Mouse (Mus musculus) MEL (cell line): ENCODE results near the gene Ptpdc1. TPM values are rescaled to one million over a fixed set of nuclear protein-coding genes. Genes with fewer than 3 reads are reported as not detected.

Source experiments
- DNase-seq: peaks from one replicate; pipeline ENCODE4 v3.0.0; 2011; ENCODE audit warnings: low read depth, low spot score
- H3K27ac ChIP-seq: 2 replicates; pipeline ENCODE4 v1.5.1; 2012; ENCODE audit warnings: low read depth, mild to moderate bottlenecking, control low read depth, low read length, moderate library complexity; ENCODE audit not compliant: control insufficient read depth
- H3K27me3 ChIP-seq, 2 experiments: fragments of 150-350 bp in 1 of 2; sonication (generic) in 1 of 2; 2 replicates each; pipeline ENCODE4 v1.6.1; 2012; ENCODE audit warnings: low read length in 2 of 2, mild to moderate bottlenecking in 2 of 2, improper control_type of control experiment in 1 of 2, moderate library complexity in 1 of 2; ENCODE audit not compliant: insufficient read depth in 2 of 2, control insufficient read depth in 1 of 2
- H3K36me3 ChIP-seq, 2 experiments: 2 replicates each; pipeline ENCODE4 v1.6.1; 2012 to 2014; ENCODE audit warnings: low read length in 2 of 2, improper control_type of control experiment in 1 of 2, inconsistent platforms in 1 of 2, mild to moderate bottlenecking in 1 of 2; ENCODE audit not compliant: insufficient read depth in 2 of 2, control insufficient read depth in 1 of 2
- H3K4me1 ChIP-seq, 2 experiments: fragments of 150-350 bp in 1 of 2; sonication (generic) in 1 of 2; 2 replicates each; pipeline ENCODE4 v1.6.1; 2012; ENCODE audit warnings: low read length in 2 of 2, improper control_type of control experiment in 1 of 2, mild to moderate bottlenecking in 1 of 2; ENCODE audit not compliant: insufficient read depth in 2 of 2, control insufficient read depth in 1 of 2
- H3K4me3 ChIP-seq, 2 experiments: fragments of 150-350 bp in 1 of 2; sonication (generic) in 1 of 2; 2 replicates each; pipeline ENCODE4 v1.5.1; 2012; ENCODE audit warnings: low read depth in 2 of 2, low read length in 2 of 2, mild to moderate bottlenecking in 2 of 2, moderate library complexity in 2 of 2, control low read depth in 1 of 2, improper control_type of control experiment in 1 of 2; ENCODE audit not compliant: control insufficient read depth in 1 of 2, insufficient read depth in 1 of 2
- H3K79me2 ChIP-seq: 2 replicates; pipeline ENCODE4 v1.6.1; 2012; ENCODE audit warnings: mild to moderate bottlenecking, low read length, moderate library complexity; ENCODE audit not compliant: control insufficient read depth, poor library complexity, insufficient read depth
- H3K9ac ChIP-seq: 2 replicates; pipeline ENCODE4 v1.6.1; 2012; ENCODE audit warnings: low read depth, mild to moderate bottlenecking, control low read depth, low read length, moderate library complexity; ENCODE audit not compliant: control insufficient read depth, poor library complexity, severe bottlenecking
- H3K9me3 ChIP-seq: fragments of 150-350 bp; sonication (generic); replicated peaks from 2 replicates; pipeline ENCODE4 v1.6.1; 2012; ENCODE audit warnings: mild to moderate bottlenecking, low read length, improper control_type of control experiment, moderate library complexity; ENCODE audit not compliant: insufficient read depth
- CTCF ChIP-seq, 3 experiments: IDR thresholded peaks in 2 of 3; conservative IDR thresholded peaks in 1 of 3; 2 replicates each; pipeline ENCODE4 v1.5.1; 2011 to 2012; ENCODE audit warnings: low read length in 3 of 3, low read depth in 2 of 3, mild to moderate bottlenecking in 2 of 3, improper control_type of control experiment in 1 of 3, inconsistent platforms in 1 of 3, mixed read lengths in 1 of 3, moderate library complexity in 1 of 3; ENCODE audit not compliant: control insufficient read depth in 1 of 3, insufficient read depth in 1 of 3, poor library complexity in 1 of 3, severe bottlenecking in 1 of 3
- HCFC1 ChIP-seq: IDR thresholded peaks from 2 replicates; pipeline ENCODE4 v1.6.1; 2012; ENCODE audit warnings: low read depth, mild to moderate bottlenecking, inconsistent platforms, low read length, improper control_type of control experiment, moderate library complexity
- MAX ChIP-seq: IDR thresholded peaks from 2 replicates; pipeline ENCODE4 v1.6.1; 2011; ENCODE audit warnings: low read length, improper control_type of control experiment
- MYB ChIP-seq: IDR thresholded peaks from 2 replicates; pipeline ENCODE4 v1.6.1; 2011; ENCODE audit warnings: mild to moderate bottlenecking, low read depth, low read length, improper control_type of control experiment
- POLR2AphosphoS5 ChIP-seq: IDR thresholded peaks from 2 replicates; pipeline ENCODE4 v1.6.1; 2012; ENCODE audit warnings: low read depth, borderline replicate concordance, mild to moderate bottlenecking, inconsistent platforms, low read length, moderate library complexity, mixed read lengths
- SMC3 ChIP-seq: IDR thresholded peaks from 2 replicates; pipeline ENCODE4 v1.6.1; 2011; ENCODE audit warnings: low read depth, low read length, improper control_type of control experiment
- UBTF ChIP-seq: IDR thresholded peaks from 2 replicates; pipeline ENCODE4 v1.6.1; 2012; ENCODE audit warnings: low read depth, mild to moderate bottlenecking, inconsistent platforms, low read length, improper control_type of control experiment, moderate library complexity, borderline replicate concordance; ENCODE audit not compliant: insufficient read depth
- USF2 ChIP-seq, 2 experiments: IDR thresholded peaks; 2 replicates each; pipeline ENCODE4 v1.6.1; 2011 to 2012; ENCODE audit warnings: improper control_type of control experiment in 2 of 2, low read length in 2 of 2, borderline replicate concordance in 1 of 2, inconsistent platforms in 1 of 2, low read depth in 1 of 2, mild to moderate bottlenecking in 1 of 2; ENCODE audit not compliant: insufficient read depth in 1 of 2
- ZNF384 ChIP-seq: IDR thresholded peaks from 2 replicates; pipeline ENCODE4 v1.6.1; 2012; ENCODE audit warnings: low read depth, mild to moderate bottlenecking, inconsistent platforms, low read length, improper control_type of control experiment
- polyA plus RNA-seq, 2 experiments: library from polyadenylated mRNA; stranded (reverse) in 1 of 2; unstranded in 1 of 2; fragments of >175 nt in 1 of 2; fragments of >200 nt in 1 of 2; gene quantifications; 2 replicates each; pipeline versions ENCODE4 v1.2.1 to v1.2.4; 2012; ENCODE audit warnings: low replicate concordance in 2 of 2, low read depth in 1 of 2; ENCODE audit not compliant: insufficient read length in 2 of 2, insufficient read depth in 1 of 2, missing spikeins in 1 of 2
- total RNA-seq: library from RNA; depleted of rRNA; stranded (reverse); fragments of 300-350 nt; gene quantifications from 2 replicates; pipeline ENCODE4 v1.2.3, GENCODE M21; 2012

Ptpdc1 gene
- total and polyA plus RNA-seq, 3 experiments = 3.3 to 7.6 TPM; not detected in 1

- Histone ChIP-seq H3K4me3 (no peak overlapping the region), H3K9me3 (no peaks in the 10 kb centered on the region), H3K36me3 (no peaks in the 10 kb centered on the region), H3K9ac (no peak overlapping the region), H3K79me2 (no peaks in the 10 kb centered on the region), H3K27me3 (no peaks in the 10 kb centered on the region), H3K27ac (no peak overlapping the region), H3K4me1 (no peaks in the 10 kb centered on the region)
- TF ChIP-seq POLR2AphosphoS5 (no peak), CTCF (IDR thresholded peaks at IDR 0.05 in 2 of 3, conservative IDR thresholded peaks at IDR 0.05 in 1 of 3; ENCODE audit: control insufficient read depth in 1 of 3, insufficient read depth in 1 of 3, low read depth in 2 of 3, low read length in 3 of 3, poor library complexity in 1 of 3, severe bottlenecking in 1 of 3) (peak in 1 of 3 experiments; percentile 3; a peak in 1 of 6 replicates), HCFC1 (no peak), MAX (no peak), ZNF384 (no peak), UBTF (no peak)
- DNase-seq = no peak
Measured at GRCm38 (mm10) chr13:48590743-48591142, 34.7 kb downstream of the Ptpdc1 start.

GRCm38 (mm10) chr13:48587354-48587753 lies 38.1 kb downstream of the Ptpdc1 start:
- Histone ChIP-seq H3K9ac (no peak overlapping the region), H3K9me3 (no peaks in the 10 kb centered on the region), H3K27ac (no peak overlapping the region), H3K27me3 (no peaks in the 10 kb centered on the region), H3K36me3 (no peaks in the 10 kb centered on the region; a peak in 1 of 4 replicates), H3K4me1 (no peaks in the 10 kb centered on the region), H3K79me2 (no peaks in the 10 kb centered on the region), H3K4me3 (no peak overlapping the region)
- no peak for TF ChIP-seq SMC3
- TF ChIP-seq, all 39 proteins: peak for 0
- no peak for DNase-seq

GRCm38 (mm10) chr13:48586496-48586895 lies 39.0 kb downstream of the Ptpdc1 start:
- H3K9ac ChIP-seq = no peak overlapping the region
- TF ChIP-seq MYB (no peak), USF2 (IDR thresholded peaks at IDR 0.05; ENCODE audit: borderline replicate concordance in 1 of 2, insufficient read depth in 1 of 2, low read depth in 1 of 2, low read length in 2 of 2) (no peak), CTCF (IDR thresholded peaks at IDR 0.05 in 2 of 3, conservative IDR thresholded peaks at IDR 0.05 in 1 of 3; ENCODE audit: control insufficient read depth in 1 of 3, insufficient read depth in 1 of 3, low read depth in 2 of 3, low read length in 3 of 3, poor library complexity in 1 of 3, severe bottlenecking in 1 of 3) (no peak)
- H3K79me2 ChIP-seq = no peaks in the 10 kb centered on the region
- no peak overlapping the region for H3K27ac ChIP-seq
- H3K4me1 ChIP-seq = no peaks in the 10 kb centered on the region
- H3K4me3 ChIP-seq = no peak overlapping the region
- DNase-seq = no peak
- H3K36me3 ChIP-seq = no peaks in the 10 kb centered on the region; a peak in 1 of 4 replicates
- no peaks in the 10 kb centered on the region for H3K27me3 ChIP-seq
- H3K9me3 ChIP-seq = no peaks in the 10 kb centered on the region
